Mouse (Mus musculus): Measurements from ENCODE around the gene Rnase11. TPM values are rescaled to one million over a fixed set of nuclear protein-coding genes. Genes with fewer than 3 reads are reported as not detected.
A peak's percentile ranks its signal among the peaks of the same experiment; 100 is the strongest.

The Rnase11 gene
- polyA plus RNA-seq, 1 experiment from 2014 or later = not detected

GRCm38 (mm10) chr14:51083805-51084204 lies 33.8 kb upstream of the Rnase11 start:
- no peak overlapping the region for H3K27ac ChIP-seq (ENCODE audit: low read length)
- H3K4me1 ChIP-seq (replicated peaks; ENCODE audit: control insufficient read depth, insufficient read depth, low read length) = peaks cover 11% of the 10 kb centered on the region; the same call in 1 of the 2 replicates
- 10% methylated on average over 7 of the region's 7 CpGs for WGBS
- H3K9ac ChIP-seq (ENCODE audit: low read length) = no peak overlapping the region; the same call in 1 of the 2 replicates
- ATAC-seq (ENCODE audit: low read depth) = no peak
- no peaks in the 10 kb centered on the region for H3K27me3 ChIP-seq (ENCODE audit: control insufficient read depth, insufficient read depth, low read depth, low read length)
- no peaks in the 10 kb centered on the region for H3K9me3 ChIP-seq (ENCODE audit: control insufficient read depth, low read length)
- H3K4me3 ChIP-seq (ENCODE audit: low read length) = peak overlapping the region; percentile 63
- H3K4me2 ChIP-seq (ENCODE audit: low read depth, low read length) = peak overlapping the region; percentile 71
- H3K36me3 ChIP-seq (ENCODE audit: control insufficient read depth, insufficient read depth, low read length) = no peaks in the 10 kb centered on the region

GRCm38 (mm10) chr14:51082599-51083581 lies 32.9 kb upstream of the Rnase11 start:
- Histone ChIP-seq H3K4me2 (ENCODE audit: low read depth, low read length) (peak overlapping the region; percentile 71), H3K4me1 (replicated peaks; ENCODE audit: control insufficient read depth, insufficient read depth, low read length) (peaks cover 7% of the 10 kb centered on the region; the same call in 1 of the 2 replicates), H3K9me3 (ENCODE audit: control insufficient read depth, low read length) (no peaks in the 10 kb centered on the region), H3K9ac (ENCODE audit: low read length) (peak overlapping the region; percentile 63), H3K36me3 (ENCODE audit: control insufficient read depth, insufficient read depth, low read length) (no peaks in the 10 kb centered on the region), H3K27ac (ENCODE audit: low read length) (no peak overlapping the region; the same call in 1 of the 2 replicates), H3K27me3 (ENCODE audit: control insufficient read depth, insufficient read depth, low read depth, low read length) (no peaks in the 10 kb centered on the region), H3K4me3 (ENCODE audit: low read length) (peak overlapping the region; percentile 63)
- WGBS = 1% methylated on average over 40 of the region's 40 CpGs
- ATAC-seq (ENCODE audit: low read depth) = peak; percentile 72

GRCm38 (mm10) chr14:51081035-51081434 lies 31.1 kb upstream of the Rnase11 start:
- Histone ChIP-seq H3K9me3 (ENCODE audit: control insufficient read depth, low read length) (no peaks in the 10 kb centered on the region), H3K27ac (ENCODE audit: low read length) (no peak overlapping the region), H3K4me2 (ENCODE audit: low read depth, low read length) (no peak overlapping the region), H3K36me3 (ENCODE audit: control insufficient read depth, insufficient read depth, low read length) (no peaks in the 10 kb centered on the region), H3K9ac (ENCODE audit: low read length) (no peak overlapping the region), H3K4me3 (ENCODE audit: low read length) (no peak overlapping the region), H3K4me1 (replicated peaks; ENCODE audit: control insufficient read depth, insufficient read depth, low read length) (peaks cover 7% of the 10 kb centered on the region; the same call in 1 of the 2 replicates), H3K27me3 (ENCODE audit: control insufficient read depth, insufficient read depth, low read depth, low read length) (no peaks in the 10 kb centered on the region)
- no peak for ATAC-seq (ENCODE audit: low read depth)
- WGBS = 69% methylated on average over 2 of the region's 2 CpGs

DNA sequence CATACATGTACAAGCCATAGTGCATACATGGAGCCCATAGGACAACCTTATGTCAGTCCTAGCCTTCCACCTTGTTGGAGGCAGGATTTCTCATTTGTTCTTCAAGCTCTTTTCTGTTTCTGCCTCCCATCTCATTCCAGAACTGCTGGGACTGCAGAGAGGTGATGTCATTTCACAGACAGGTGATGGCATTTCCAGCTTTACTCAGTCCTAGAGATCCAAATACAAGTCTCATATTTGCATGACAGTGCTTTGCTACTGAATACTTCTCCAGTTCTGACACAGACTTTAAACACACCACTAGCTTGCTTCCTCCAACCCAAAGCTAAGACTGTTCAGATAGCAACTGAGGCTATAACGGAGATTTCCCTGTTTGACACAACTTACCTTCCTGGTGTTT lies 29.2 kb upstream of the Rnase11 start:
- Histone ChIP-seq H3K4me2 (ENCODE audit: low read depth, low read length) (no peak overlapping the region), H3K27ac (ENCODE audit: low read length) (no peak overlapping the region), H3K4me3 (ENCODE audit: low read length) (no peak overlapping the region), H3K27me3 (ENCODE audit: control insufficient read depth, insufficient read depth, low read depth, low read length) (no peaks in the 10 kb centered on the region), H3K4me1 (replicated peaks; ENCODE audit: control insufficient read depth, insufficient read depth, low read length) (peaks cover 7% of the 10 kb centered on the region; the same call in 1 of the 2 replicates), H3K9ac (ENCODE audit: low read length) (no peak overlapping the region), H3K36me3 (ENCODE audit: control insufficient read depth, insufficient read depth, low read length) (no peaks in the 10 kb centered on the region), H3K9me3 (ENCODE audit: control insufficient read depth, low read length) (no peaks in the 10 kb centered on the region)
- 85% methylated on average over 1 of the region's 1 CpGs for WGBS
- ATAC-seq (ENCODE audit: low read depth) = no peak

GRCm38 (mm10) chr14:51074335-51074734 lies 24.4 kb upstream of the Rnase11 start, which contains the start of gene Olfr750:
Olfr750 (minus strand) TSS chr14:51074435.
- H3K4me1 ChIP-seq (replicated peaks; ENCODE audit: control insufficient read depth, insufficient read depth, low read length) = no peaks in the 10 kb centered on the region
- H3K9ac ChIP-seq (ENCODE audit: low read length) = no peak within 1 kb of the TSS
- no peak within 1 kb of the TSS for H3K4me2 ChIP-seq (ENCODE audit: low read depth, low read length)
- H3K4me3 ChIP-seq (ENCODE audit: low read length) = no peak within 1 kb of the TSS
- no peaks in the 10 kb centered on the region for H3K36me3 ChIP-seq (ENCODE audit: control insufficient read depth, insufficient read depth, low read length)
- no peak within 1 kb of the TSS for H3K27ac ChIP-seq (ENCODE audit: low read length)
- no peaks in the 10 kb centered on the region for H3K27me3 ChIP-seq (ENCODE audit: control insufficient read depth, insufficient read depth, low read depth, low read length)
- H3K9me3 ChIP-seq (ENCODE audit: control insufficient read depth, low read length) = no peaks in the 10 kb centered on the region
- ATAC-seq (ENCODE audit: low read depth) = no peak
- 88% methylated on average over 3 of the region's 3 CpGs for WGBS

DNA sequence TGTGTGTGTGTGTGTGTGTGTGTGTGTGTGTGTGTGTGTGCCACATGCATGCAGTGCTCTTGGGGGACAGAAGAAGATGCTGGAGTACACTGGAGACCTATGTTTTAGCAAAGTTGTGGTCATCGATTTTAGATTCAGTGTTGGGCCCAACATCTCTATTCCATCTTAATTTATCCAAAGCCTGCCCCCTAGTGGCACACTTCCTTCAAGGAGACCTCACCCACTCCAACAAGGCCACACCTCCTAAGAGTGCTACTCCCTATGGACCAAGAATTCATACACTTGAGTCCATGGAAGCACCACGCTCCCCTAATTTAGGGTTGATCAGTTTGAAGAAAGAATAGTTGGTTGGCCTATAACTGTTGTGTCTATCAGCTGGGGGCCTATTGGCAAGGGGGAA lies 19.7 kb upstream of the Rnase11 start:
- Histone ChIP-seq H3K4me2 (ENCODE audit: low read depth, low read length) (no peak overlapping the region), H3K36me3 (ENCODE audit: control insufficient read depth, insufficient read depth, low read length) (no peaks in the 10 kb centered on the region), H3K4me3 (ENCODE audit: low read length) (no peak overlapping the region), H3K9me3 (ENCODE audit: control insufficient read depth, low read length) (no peaks in the 10 kb centered on the region), H3K27ac (ENCODE audit: low read length) (no peak overlapping the region), H3K27me3 (ENCODE audit: control insufficient read depth, insufficient read depth, low read depth, low read length) (no peaks in the 10 kb centered on the region), H3K9ac (ENCODE audit: low read length) (no peak overlapping the region), H3K4me1 (replicated peaks; ENCODE audit: control insufficient read depth, insufficient read depth, low read length) (peaks cover 3% of the 10 kb centered on the region)
- ATAC-seq (ENCODE audit: low read depth) = no peak
- WGBS = 79% methylated on average over 2 of the region's 2 CpGs

DNA sequence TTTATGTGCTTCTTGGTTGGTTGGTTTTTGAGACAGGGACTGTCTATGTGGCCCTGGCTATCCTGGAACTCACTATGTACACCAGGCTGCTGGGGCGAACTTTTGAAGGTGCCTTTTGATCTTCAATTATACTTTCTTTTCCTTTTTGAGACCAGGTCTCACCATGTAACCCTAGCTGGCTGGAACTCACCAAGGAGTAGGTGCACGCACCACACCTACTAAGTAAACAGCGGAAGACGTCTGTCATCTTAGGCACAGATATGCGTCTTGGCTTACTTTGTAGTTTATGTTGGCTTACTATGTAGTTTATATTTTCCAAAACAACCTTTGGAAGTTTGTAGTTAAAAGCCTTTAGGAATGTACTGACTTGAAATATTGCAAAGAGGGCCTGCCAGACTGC lies 19.0 kb upstream of the Rnase11 start:
- Histone ChIP-seq H3K4me3 (ENCODE audit: low read length) (no peak overlapping the region), H3K27ac (ENCODE audit: low read length) (no peak overlapping the region), H3K9ac (ENCODE audit: low read length) (no peak overlapping the region), H3K4me1 (replicated peaks; ENCODE audit: control insufficient read depth, insufficient read depth, low read length) (peaks cover 3% of the 10 kb centered on the region), H3K36me3 (ENCODE audit: control insufficient read depth, insufficient read depth, low read length) (no peaks in the 10 kb centered on the region), H3K4me2 (ENCODE audit: low read depth, low read length) (no peak overlapping the region), H3K27me3 (ENCODE audit: control insufficient read depth, insufficient read depth, low read depth, low read length) (no peaks in the 10 kb centered on the region), H3K9me3 (ENCODE audit: control insufficient read depth, low read length) (no peaks in the 10 kb centered on the region)
- ATAC-seq (ENCODE audit: low read depth) = no peak
- 62% methylated on average over 5 of the region's 5 CpGs for WGBS

DNA sequence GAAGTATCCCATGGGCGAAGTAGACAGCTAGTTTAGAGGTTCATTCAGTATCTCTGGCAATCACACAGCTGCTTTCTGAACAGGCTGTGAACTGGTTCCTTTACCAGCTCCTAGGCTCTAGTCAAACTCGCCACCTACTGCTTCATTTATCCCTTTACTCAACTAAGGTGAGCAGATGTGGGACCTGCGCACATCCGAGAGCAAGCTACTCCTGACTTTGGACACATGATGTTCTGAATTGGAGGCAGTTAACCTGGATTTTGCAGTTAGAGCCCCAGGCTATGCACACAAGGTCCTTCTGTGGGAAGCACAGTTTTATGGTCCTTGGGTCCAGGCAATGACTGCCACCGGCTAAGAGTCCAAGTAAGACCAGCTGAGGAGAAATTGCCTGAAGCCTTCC lies 10.8 kb upstream of the Rnase11 start:
- Histone ChIP-seq H3K27ac (ENCODE audit: low read length) (no peak overlapping the region), H3K36me3 (ENCODE audit: control insufficient read depth, insufficient read depth, low read length) (no peaks in the 10 kb centered on the region), H3K4me3 (ENCODE audit: low read length) (no peak overlapping the region), H3K4me2 (ENCODE audit: low read depth, low read length) (no peak overlapping the region), H3K27me3 (ENCODE audit: control insufficient read depth, insufficient read depth, low read depth, low read length) (no peaks in the 10 kb centered on the region), H3K4me1 (replicated peaks; ENCODE audit: control insufficient read depth, insufficient read depth, low read length) (peaks cover 2% of the 10 kb centered on the region), H3K9me3 (ENCODE audit: control insufficient read depth, low read length) (no peaks in the 10 kb centered on the region), H3K9ac (ENCODE audit: low read length) (no peak overlapping the region)
- 92% methylated on average over 5 of the region's 5 CpGs for WGBS
- no peak for ATAC-seq (ENCODE audit: low read depth)

DNA sequence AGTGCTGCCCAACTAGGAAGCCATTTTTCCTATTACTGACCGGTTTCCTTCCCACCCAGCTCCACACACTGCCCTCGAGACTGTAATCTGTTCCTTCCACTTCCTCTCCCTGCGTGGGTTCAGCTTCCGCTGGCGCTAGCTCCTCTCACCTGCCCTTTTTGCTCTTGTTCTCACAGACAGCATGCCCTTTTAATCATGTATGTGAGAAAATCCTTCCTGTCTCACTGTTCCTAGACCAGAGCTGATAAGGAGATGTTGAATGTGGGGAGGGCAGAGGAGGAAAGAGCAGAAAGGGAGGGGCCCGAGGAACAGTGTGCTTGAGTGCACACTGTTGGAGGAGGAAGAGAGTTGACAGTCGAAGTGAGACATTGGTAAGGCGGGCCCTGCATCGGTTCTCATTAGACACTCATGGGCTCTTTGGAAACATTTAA lies 7.5 kb upstream of the Rnase11 start, which contains the start of gene Rnase12:
Rnase12 (minus strand) TSS at position 261 of the 431 bp plus-strand sequence.
- peaks cover 2% of the 10 kb centered on the region; the same call in 1 of the 2 replicates for H3K4me1 ChIP-seq (replicated peaks; ENCODE audit: control insufficient read depth, insufficient read depth, low read length)
- 35% methylated on average over 9 of the region's 9 CpGs for WGBS
- H3K4me3 ChIP-seq (ENCODE audit: low read length) = no peak within 1 kb of the TSS
- no peaks in the 10 kb centered on the region for H3K27me3 ChIP-seq (ENCODE audit: control insufficient read depth, insufficient read depth, low read depth, low read length)
- H3K27ac ChIP-seq (ENCODE audit: low read length) = no peak within 1 kb of the TSS
- H3K9ac ChIP-seq (ENCODE audit: low read length) = no peak within 1 kb of the TSS
- H3K4me2 ChIP-seq (ENCODE audit: low read depth, low read length) = peak within 1 kb of the TSS; percentile 0; the same call in 1 of the 2 replicates
- ATAC-seq (ENCODE audit: low read depth) = no peak
- no peaks in the 10 kb centered on the region for H3K9me3 ChIP-seq (ENCODE audit: control insufficient read depth, low read length)
- H3K36me3 ChIP-seq (ENCODE audit: control insufficient read depth, insufficient read depth, low read length) = no peaks in the 10 kb centered on the region

Measured in lung, embryonic 16.5 days (tissue).